Mouse (Mus musculus) retina, adult 2 months (tissue): Measurements from ENCODE around the gene Gm14685.
"Not testable (repeated sequence)": the region's sequence is repeated elsewhere in the genome, so short reads cannot be mapped to it uniquely, and the experiment has no call there.

ENCODE experiments used
- DNase-seq: peaks from one replicate; pipeline ENCODE4 v3.0.0-alpha.2; 2012; ENCODE audit warnings: low read depth, low spot score

Gm14685 gene

GRCm38 (mm10) chrX:73116747-73117146, at the start of gene Gm14685:
TSS of gene Gm14685 (plus strand) at chrX:73117047.
- not testable (repeated sequence) for DNase-seq

DNA sequence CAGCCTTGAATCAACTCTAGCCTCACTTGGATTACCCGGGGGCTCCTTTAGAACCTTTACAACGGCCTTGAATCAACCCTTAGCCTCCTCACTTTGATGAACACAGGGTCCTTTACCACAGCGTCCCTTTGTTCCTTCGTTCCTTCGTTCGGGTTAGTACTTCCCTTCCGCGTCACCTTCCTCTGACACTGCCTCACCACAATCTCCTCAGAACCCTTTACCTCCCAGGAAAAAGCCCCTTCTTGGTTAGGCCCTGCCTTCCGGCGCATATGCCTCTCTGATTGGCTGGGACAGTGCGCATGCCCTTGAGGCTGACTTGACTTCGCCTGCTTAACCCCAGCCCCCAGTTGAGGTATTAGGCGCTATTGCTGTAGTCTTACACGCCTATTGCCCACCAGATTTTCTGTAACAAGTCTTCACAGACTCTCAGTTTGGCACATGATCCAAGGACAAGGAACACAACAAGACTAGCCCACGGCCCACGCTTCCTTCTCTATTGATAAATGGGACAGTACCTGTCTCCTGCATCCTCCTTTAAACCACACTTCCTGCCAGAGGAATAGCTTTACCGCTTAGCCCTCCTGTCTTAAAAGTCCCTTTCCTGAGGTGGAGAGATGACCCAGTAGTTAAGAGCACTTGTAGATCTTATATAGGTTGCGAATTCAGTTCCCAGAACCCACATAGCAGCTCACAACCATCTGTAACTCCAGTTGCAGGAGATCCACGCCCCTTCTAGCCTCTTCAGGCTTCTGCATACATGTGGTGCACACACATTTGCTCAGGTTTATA, 34.4 kb upstream of the Gm14685 start, which contains the start of gene Xlr4a:
TSS of gene Xlr4a (minus strand) at position 212 of the 789 bp plus-strand sequence.
- DNase-seq: not testable (repeated sequence)

- DNase-seq: not testable (repeated sequence)
Measured at GRCm38 (mm10) chrX:73096941-73097508, 19.8 kb upstream of the Gm14685 start, which contains the start of gene Xlr3a. TSS of gene Xlr3a (minus strand) at chrX:73097095.

DNA sequence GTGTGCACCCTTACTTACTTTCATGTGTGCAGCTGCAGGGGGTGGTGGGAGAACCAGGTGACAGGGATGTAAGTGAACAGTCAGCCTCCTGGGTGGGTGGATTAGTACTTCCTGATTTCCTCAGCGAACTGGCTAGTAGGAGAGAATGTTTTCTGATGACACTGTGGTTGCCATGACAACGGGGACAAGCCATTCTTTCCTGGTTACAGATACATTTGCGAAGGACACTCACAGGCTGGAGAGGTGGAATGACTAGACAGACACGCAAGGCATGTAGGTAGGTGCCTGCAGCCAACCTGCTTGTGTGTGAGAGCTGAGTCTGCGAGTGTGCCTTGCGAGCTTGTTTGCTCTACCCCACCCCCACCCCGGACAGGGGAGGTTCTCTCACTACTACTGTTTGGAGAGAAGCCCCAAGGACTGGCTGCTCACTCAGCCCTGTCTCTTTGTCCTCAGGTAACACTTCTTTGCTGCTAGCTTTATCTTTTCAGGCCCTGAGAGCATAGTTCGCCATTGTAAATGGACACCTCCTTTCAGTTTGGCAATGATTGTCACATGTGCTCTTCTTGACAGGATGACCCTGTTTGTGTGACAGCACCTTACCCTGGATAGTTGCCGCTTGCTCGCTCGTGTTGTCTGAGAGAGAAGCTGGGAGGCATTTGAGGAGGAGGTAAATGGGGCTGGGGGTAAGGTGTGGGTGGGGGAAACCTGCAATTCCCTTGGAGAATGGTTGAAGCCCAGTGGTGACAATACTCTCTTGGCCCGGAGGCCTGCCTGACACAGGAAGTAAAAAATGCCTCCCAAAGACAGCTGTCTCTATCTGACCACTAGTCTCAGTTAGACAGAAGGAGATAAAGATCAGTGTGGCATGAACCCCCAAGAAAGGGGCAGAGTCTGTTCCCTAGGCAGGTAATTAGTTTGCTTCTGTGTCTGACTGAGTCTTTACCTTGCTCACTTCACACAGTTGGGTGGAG, 6.3 kb downstream of the Gm14685 start:
- not testable (repeated sequence) for DNase-seq

- DNase-seq: not testable (repeated sequence)
Measured at GRCm38 (mm10) chrX:73143218-73143618, 26.4 kb downstream of the Gm14685 start.

- not testable (repeated sequence) for DNase-seq
Measured at GRCm38 (mm10) chrX:73148496-73148895, 31.6 kb downstream of the Gm14685 start, which contains the start of gene Xlr5b. TSS of gene Xlr5b (plus strand) at chrX:73148796.

GRCm38 (mm10) chrX:73149350-73149749, 32.5 kb downstream of the Gm14685 start, which contains the start of gene DXBay18:
TSS of gene DXBay18 (minus strand) at chrX:73149450.
- DNase-seq: not testable (repeated sequence)

DNA sequence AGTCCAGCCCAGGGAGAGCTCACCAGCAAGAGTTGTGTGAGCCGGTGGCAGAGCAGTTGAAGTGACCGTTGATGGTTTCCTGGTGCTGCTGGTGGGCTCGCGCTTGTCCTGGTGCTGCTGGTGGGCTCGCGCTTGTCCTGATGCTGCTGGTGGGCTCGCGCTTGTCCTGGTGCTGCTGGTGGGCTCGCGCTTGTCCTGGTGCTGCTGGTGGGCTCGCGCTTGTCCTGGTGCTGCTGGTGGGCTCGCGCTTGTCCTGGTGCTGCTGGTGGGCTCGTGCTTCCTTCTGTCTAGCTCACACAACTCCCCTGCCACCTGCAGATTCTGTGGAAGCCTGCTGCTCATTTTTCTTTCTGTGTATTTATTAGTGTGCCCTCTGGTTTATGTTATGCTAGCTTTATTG, 60.0 kb downstream of the Gm14685 start, which contains the start of gene Spin2d:
TSS of gene Spin2d (minus strand) at position 101 of the 400 bp plus-strand sequence.
- DNase-seq: not testable (repeated sequence)
